Mouse (Mus musculus): ENCODE data around the gene Plekho2. TPM values are rescaled to one million over a fixed set of nuclear protein-coding genes. Genes with fewer than 3 reads are reported as not detected.

Gene Plekho2
- polyA plus RNA-seq, 1 experiment from 2014 or later: 11.2 TPM

DNA sequence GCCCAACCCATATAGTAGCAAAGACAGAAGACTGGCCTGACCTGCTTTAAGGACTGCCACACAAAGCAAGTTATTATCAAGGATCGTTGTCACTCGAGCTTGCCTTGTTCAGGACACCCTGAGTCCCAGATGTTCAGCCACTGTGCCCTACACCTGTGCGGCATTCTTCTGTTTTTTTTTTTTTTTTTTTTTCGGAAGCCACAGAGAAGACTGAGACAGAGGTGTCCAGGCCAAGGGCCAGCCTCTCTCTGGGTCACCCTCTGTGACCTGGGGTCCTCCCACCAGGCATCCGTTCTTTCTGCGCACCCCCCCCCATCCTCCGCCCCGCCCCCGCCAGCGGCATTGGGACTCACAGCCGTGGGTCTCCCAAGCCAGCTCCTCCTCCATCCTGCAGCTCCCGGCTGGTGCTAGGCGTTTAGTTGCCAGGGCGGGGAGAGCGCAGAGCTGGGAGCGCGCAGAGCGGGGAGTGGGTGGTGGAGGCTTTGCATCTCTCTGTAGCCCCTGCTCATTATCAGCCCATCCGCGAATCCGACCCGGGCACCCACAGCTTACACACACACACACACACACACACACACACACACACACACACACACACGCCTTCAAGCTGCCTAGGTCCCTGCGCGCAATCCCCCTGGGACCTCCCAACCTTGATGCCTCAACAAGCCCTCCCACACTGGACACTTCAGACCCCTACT lies 59.9 kb downstream of the Plekho2 start, which contains the start of gene Ankdd1a:
Ankdd1a (minus strand) TSS at position 387 of the 698 bp plus-strand sequence.
- H3K4me1 ChIP-seq (ENCODE audit: control insufficient read depth, insufficient read depth, low read length): no peaks in the 10 kb centered on the region
- ATAC-seq (replicated peaks; ENCODE audit: insufficient number of reproducible peaks, low FRiP score, low TSS enrichment, low read depth) (peak; percentile 53), DNase-seq (ENCODE audit: low spot score) (peak; percentile 46)
- H3K9me3 ChIP-seq (replicated peaks; ENCODE audit: control insufficient read depth, low read length): no peaks in the 10 kb centered on the region
- 7% methylated on average over 25 of the region's 25 CpGs for WGBS
- no peak within 1 kb of the TSS for H3K27ac ChIP-seq (replicated peaks; ENCODE audit: low read depth, low read length)
- no peaks in the 10 kb centered on the region for H3K36me3 ChIP-seq (replicated peaks; ENCODE audit: control insufficient read depth, insufficient read depth, low read depth, low read length)
- peak within 1 kb of the TSS; percentile 20 for H3K4me3 ChIP-seq (ENCODE audit: low read depth, low read length)
- H3K9ac ChIP-seq (replicated peaks; ENCODE audit: low read length): peak within 1 kb of the TSS; percentile 26; the same call in 1 of the 2 replicates
- H3K27me3 ChIP-seq (ENCODE audit: control insufficient read depth, insufficient read depth, low read length): no peaks in the 10 kb centered on the region
- peak within 1 kb of the TSS; percentile 42 for H3K4me2 ChIP-seq (ENCODE audit: low read depth, low read length)

DNA sequence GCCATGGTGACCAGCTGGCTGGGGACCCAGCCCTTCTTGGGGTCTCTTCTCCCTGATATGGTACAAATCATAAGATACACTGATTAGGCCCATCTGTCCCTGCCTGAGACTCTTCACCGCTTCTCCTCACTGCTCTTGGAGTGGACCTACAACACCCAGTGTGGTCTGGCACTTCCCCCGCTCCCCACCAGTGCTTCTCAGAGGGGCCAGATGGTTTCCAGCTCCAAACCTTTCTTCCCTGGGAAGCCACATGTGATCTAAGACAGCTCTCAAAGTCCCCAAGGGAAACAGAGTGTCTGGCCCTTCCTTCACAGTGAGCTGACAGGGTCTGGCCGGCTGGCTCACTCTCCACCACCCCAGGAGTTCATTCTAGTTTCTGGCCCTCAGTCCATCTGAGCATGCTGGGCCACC lies 65.0 kb downstream of the Plekho2 start:
- no peak overlapping the region for H3K4me3 ChIP-seq (ENCODE audit: low read depth, low read length)
- WGBS: 63% methylated on average over 3 of the region's 3 CpGs
- no peak overlapping the region for H3K9ac ChIP-seq (replicated peaks; ENCODE audit: low read length)
- H3K27me3 ChIP-seq (ENCODE audit: control insufficient read depth, insufficient read depth, low read length): no peaks in the 10 kb centered on the region
- ATAC-seq (replicated peaks; ENCODE audit: insufficient number of reproducible peaks, low FRiP score, low TSS enrichment, low read depth) (no peak), DNase-seq (ENCODE audit: low spot score) (no peak)
- no peaks in the 10 kb centered on the region for H3K4me1 ChIP-seq (ENCODE audit: control insufficient read depth, insufficient read depth, low read length)
- H3K27ac ChIP-seq (replicated peaks; ENCODE audit: low read depth, low read length): no peak overlapping the region; the same call in 1 of the 2 replicates
- H3K36me3 ChIP-seq (replicated peaks; ENCODE audit: control insufficient read depth, insufficient read depth, low read depth, low read length): no peaks in the 10 kb centered on the region
- H3K9me3 ChIP-seq (replicated peaks; ENCODE audit: control insufficient read depth, low read length): no peaks in the 10 kb centered on the region
- H3K4me2 ChIP-seq (ENCODE audit: low read depth, low read length): no peak overlapping the region

DNA sequence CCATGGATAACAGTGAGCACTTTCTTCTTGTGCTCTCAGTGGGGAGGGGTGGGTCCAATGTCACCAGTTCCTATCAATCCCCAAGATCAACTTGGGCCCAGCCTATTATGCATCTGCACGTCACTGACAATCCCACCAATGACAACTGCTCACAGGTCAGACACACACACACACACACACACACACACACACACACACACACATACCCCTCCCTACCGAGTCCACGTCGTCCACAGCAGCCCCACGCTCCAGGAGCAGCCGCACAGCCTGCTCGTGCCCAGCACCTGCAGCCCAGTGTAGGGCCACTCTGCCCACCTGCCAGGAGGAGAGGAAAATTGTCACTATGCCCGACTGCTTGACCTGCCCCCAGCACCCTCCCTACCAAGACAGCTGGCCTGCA lies 65.4 kb downstream of the Plekho2 start:
- no peak overlapping the region for H3K27ac ChIP-seq (replicated peaks; ENCODE audit: low read depth, low read length)
- H3K4me2 ChIP-seq (ENCODE audit: low read depth, low read length): no peak overlapping the region
- ATAC-seq (replicated peaks; ENCODE audit: insufficient number of reproducible peaks, low FRiP score, low TSS enrichment, low read depth) (no peak), DNase-seq (ENCODE audit: low spot score) (no peak)
- no peaks in the 10 kb centered on the region for H3K27me3 ChIP-seq (ENCODE audit: control insufficient read depth, insufficient read depth, low read length)
- no peaks in the 10 kb centered on the region for H3K4me1 ChIP-seq (ENCODE audit: control insufficient read depth, insufficient read depth, low read length)
- H3K9ac ChIP-seq (replicated peaks; ENCODE audit: low read length): no peak overlapping the region
- H3K36me3 ChIP-seq (replicated peaks; ENCODE audit: control insufficient read depth, insufficient read depth, low read depth, low read length): no peaks in the 10 kb centered on the region
- no peaks in the 10 kb centered on the region for H3K9me3 ChIP-seq (replicated peaks; ENCODE audit: control insufficient read depth, low read length)
- no peak overlapping the region for H3K4me3 ChIP-seq (ENCODE audit: low read depth, low read length)
- WGBS: 76% methylated on average over 8 of the region's 8 CpGs

DNA sequence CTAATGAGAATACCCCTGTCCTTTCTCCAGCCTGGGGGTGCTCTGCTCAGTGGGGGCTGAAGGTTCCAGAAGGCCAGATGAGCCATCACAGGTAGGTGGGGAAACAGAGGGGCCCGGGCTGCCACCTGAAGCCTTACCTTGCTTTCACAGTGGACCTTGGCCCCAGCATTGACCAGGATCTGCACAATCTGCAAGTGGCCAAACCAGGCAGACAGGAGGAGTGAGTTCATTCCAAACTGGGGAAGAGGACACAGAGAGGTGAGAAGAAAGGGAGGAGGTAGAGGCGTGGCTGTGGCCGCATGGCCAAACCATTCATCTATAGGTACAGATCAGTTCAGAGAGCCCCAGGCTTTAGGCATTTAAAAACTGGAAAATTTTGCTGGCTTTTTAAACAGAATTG lies 67.3 kb downstream of the Plekho2 start:
- H3K9ac ChIP-seq (replicated peaks; ENCODE audit: low read length): no peak overlapping the region
- no peak overlapping the region for H3K4me2 ChIP-seq (ENCODE audit: low read depth, low read length)
- no peaks in the 10 kb centered on the region for H3K36me3 ChIP-seq (replicated peaks; ENCODE audit: control insufficient read depth, insufficient read depth, low read depth, low read length)
- WGBS: 91% methylated on average over 3 of the region's 3 CpGs
- H3K27me3 ChIP-seq (ENCODE audit: control insufficient read depth, insufficient read depth, low read length): no peaks in the 10 kb centered on the region
- H3K4me3 ChIP-seq (ENCODE audit: low read depth, low read length): no peak overlapping the region
- H3K9me3 ChIP-seq (replicated peaks; ENCODE audit: control insufficient read depth, low read length): no peaks in the 10 kb centered on the region
- no peak for DNase-seq (ENCODE audit: low spot score)
- H3K27ac ChIP-seq (replicated peaks; ENCODE audit: low read depth, low read length): no peak overlapping the region
- no peak for ATAC-seq (replicated peaks; ENCODE audit: insufficient number of reproducible peaks, low FRiP score, low TSS enrichment, low read depth)
- H3K4me1 ChIP-seq (ENCODE audit: control insufficient read depth, insufficient read depth, low read length): no peaks in the 10 kb centered on the region

DNA sequence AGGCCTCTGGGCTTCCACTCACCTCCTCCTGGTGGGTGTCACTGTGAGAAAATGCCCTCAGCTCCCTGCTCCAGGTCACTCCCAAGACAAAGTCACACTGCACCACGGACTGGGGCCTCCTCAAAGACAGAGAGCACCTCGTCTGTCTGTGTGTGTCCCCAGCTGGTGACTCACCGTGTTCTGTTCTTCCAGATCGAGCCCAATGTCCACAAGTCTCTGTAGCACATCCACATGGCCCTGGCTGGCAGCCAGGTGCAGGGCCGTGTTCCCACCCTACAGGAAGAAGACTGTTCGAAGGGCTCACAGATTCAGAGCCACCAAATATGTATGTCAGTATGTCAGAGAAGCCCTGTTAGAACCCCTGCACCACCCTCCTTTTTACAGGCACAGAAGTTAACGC lies 71.4 kb downstream of the Plekho2 start:
- no peak overlapping the region for H3K4me3 ChIP-seq (ENCODE audit: low read depth, low read length)
- H3K9me3 ChIP-seq (replicated peaks; ENCODE audit: control insufficient read depth, low read length): no peaks in the 10 kb centered on the region
- H3K36me3 ChIP-seq (replicated peaks; ENCODE audit: control insufficient read depth, insufficient read depth, low read depth, low read length): no peaks in the 10 kb centered on the region
- WGBS: 79% methylated on average over 7 of the region's 7 CpGs
- H3K4me1 ChIP-seq (ENCODE audit: control insufficient read depth, insufficient read depth, low read length): no peaks in the 10 kb centered on the region
- no peak overlapping the region for H3K4me2 ChIP-seq (ENCODE audit: low read depth, low read length)
- H3K9ac ChIP-seq (replicated peaks; ENCODE audit: low read length): no peak overlapping the region
- H3K27me3 ChIP-seq (ENCODE audit: control insufficient read depth, insufficient read depth, low read length): no peaks in the 10 kb centered on the region
- DNase-seq (ENCODE audit: low spot score): no peak
- ATAC-seq (replicated peaks; ENCODE audit: insufficient number of reproducible peaks, low FRiP score, low TSS enrichment, low read depth): no peak
- H3K27ac ChIP-seq (replicated peaks; ENCODE audit: low read depth, low read length): no peak overlapping the region

DNA sequence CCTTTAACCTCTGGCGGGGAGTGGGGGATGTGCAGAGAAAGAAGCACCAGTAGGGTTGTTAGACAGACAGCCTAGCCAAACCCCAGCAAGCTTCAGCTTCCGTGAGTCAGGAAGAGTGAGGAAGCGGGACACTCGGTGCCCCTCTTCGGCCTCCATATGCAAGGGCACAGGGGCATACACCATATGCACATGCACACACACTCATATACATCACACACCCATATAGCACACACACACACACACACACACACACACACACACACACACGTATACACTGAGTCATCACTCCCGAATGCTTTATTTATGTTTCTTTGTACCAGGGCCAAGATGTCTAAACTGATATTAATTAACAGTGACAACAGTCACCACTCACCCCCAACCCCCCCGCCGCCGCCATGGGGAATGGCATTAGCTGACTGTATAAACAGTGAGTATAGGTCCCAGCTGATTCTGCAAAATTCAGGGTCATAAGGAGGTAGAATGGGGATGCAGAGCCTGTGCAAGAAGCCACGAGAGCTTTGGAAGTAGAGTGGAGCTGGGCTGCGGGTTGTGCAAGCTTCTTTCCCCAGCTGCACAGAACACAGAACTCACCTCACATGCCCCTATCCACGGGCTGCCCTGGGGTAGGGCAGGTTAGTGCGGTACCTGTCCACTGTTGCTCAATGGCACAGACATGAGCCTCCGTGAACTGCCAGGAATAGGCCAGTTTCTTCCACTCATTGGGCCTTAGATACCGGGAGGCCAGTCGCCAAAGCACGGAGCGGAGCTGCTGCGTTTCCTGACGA lies 76.9 kb downstream of the Plekho2 start:
- Histone ChIP-seq H3K9ac (replicated peaks; ENCODE audit: low read length) (no peak overlapping the region), H3K27ac (replicated peaks; ENCODE audit: low read depth, low read length) (no peak overlapping the region), H3K36me3 (replicated peaks; ENCODE audit: control insufficient read depth, insufficient read depth, low read depth, low read length) (no peaks in the 10 kb centered on the region), H3K9me3 (replicated peaks; ENCODE audit: control insufficient read depth, low read length) (no peaks in the 10 kb centered on the region), H3K4me1 (ENCODE audit: control insufficient read depth, insufficient read depth, low read length) (no peaks in the 10 kb centered on the region), H3K4me3 (ENCODE audit: low read depth, low read length) (no peak overlapping the region), H3K27me3 (ENCODE audit: control insufficient read depth, insufficient read depth, low read length) (no peaks in the 10 kb centered on the region), H3K4me2 (ENCODE audit: low read depth, low read length) (no peak overlapping the region)
- DNase-seq (ENCODE audit: low spot score) (peak; percentile 28), ATAC-seq (replicated peaks; ENCODE audit: insufficient number of reproducible peaks, low FRiP score, low TSS enrichment, low read depth) (no peak)
- 69% methylated on average over 21 of the region's 21 CpGs for WGBS

Other genes starting within 250 kb of the Plekho2 start
- 13.9 and 18.5 TPM in 2 replicates for gene Pdcd7, start 233.9 kb downstream of the Plekho2 start, polyA plus RNA-seq (2014; fragmentation: Nextera tagmentation; extraction: Ambion mirVana)
- gene Ubap1l, start 219.0 kb downstream of the Plekho2 start, polyA plus RNA-seq (2014; fragmentation: Nextera tagmentation; extraction: Ambion mirVana): 0.31 TPM in 1 of 2 replicates, not detected in the other
- gene Kbtbd13, start 188.4 kb downstream of the Plekho2 start, polyA plus RNA-seq (2014; fragmentation: Nextera tagmentation; extraction: Ambion mirVana): 1.2 and 1.3 TPM in 2 replicates
- 7.6 and 9.8 TPM in 2 replicates for gene Rasl12, start 181.5 kb downstream of the Plekho2 start, polyA plus RNA-seq (2014; fragmentation: Nextera tagmentation; extraction: Ambion mirVana)
- not detected in 2 replicates for gene Slc51b, start 157.1 kb downstream of the Plekho2 start, polyA plus RNA-seq (2014; fragmentation: Nextera tagmentation; extraction: Ambion mirVana)
- 20.0 and 20.8 TPM in 2 replicates for gene Mtfmt, start 144.3 kb downstream of the Plekho2 start, polyA plus RNA-seq (2014; fragmentation: Nextera tagmentation; extraction: Ambion mirVana)
- gene Spg21, start 119.1 kb downstream of the Plekho2 start, polyA plus RNA-seq (2014; fragmentation: Nextera tagmentation; extraction: Ambion mirVana): 143 and 157 TPM in 2 replicates
- not detected in 2 replicates for gene Ankdd1a, start 59.8 kb downstream of the Plekho2 start, polyA plus RNA-seq (2014; fragmentation: Nextera tagmentation; extraction: Ambion mirVana)
- 9.7 and 10.4 TPM in 2 replicates for gene Pif1, start 7.1 kb upstream of the Plekho2 start, polyA plus RNA-seq (2014; fragmentation: Nextera tagmentation; extraction: Ambion mirVana)
- gene Rbpms2, start 49.6 kb upstream of the Plekho2 start, polyA plus RNA-seq (2014; fragmentation: Nextera tagmentation; extraction: Ambion mirVana): 20.4 and 25.8 TPM in 2 replicates
- 213 and 232 TPM in 2 replicates for gene Oaz2, start 88.0 kb upstream of the Plekho2 start, polyA plus RNA-seq (2014; fragmentation: Nextera tagmentation; extraction: Ambion mirVana)
- 5.4 and 7.3 TPM in 2 replicates for gene Zfp609, start 247.5 kb upstream of the Plekho2 start, polyA plus RNA-seq (2014; fragmentation: Nextera tagmentation; extraction: Ambion mirVana)